ENCODE assay signal across 12 mouse cellular contexts in genomic region chr16:57928301-57928700, GRCm38 (mm10).
DNase-seq lines count a peak whose midpoint lies in the region; ATAC-seq and TF ChIP-seq lines count a peak whose summit lies in the region.
"Had no signal": no experiment of that assay in that cellular context is flagged by ENCODE, and none has a peak within 500 bp of the region (broad histone marks: within the 10 kb centered on the region; RNA-seq: fewer than 3 reads in every experiment).

No protein-coding gene starts in this region.

- no peak for TF ChIP-seq POLR2A in lung, adult 2 months (IDR thresholded peaks at IDR 0.05; ENCODE audit: borderline replicate concordance, extremely low read depth, low read depth, low read length)

- H3K4me3 ChIP-seq in heart, embryonic 11.5 days (ENCODE audit: low read depth, low read length) = no peak overlapping the region
- no peak overlapping the region for H3K4me3 ChIP-seq in lung, adult 2 months (replicated peaks; ENCODE audit: extremely low read depth, low read depth, low read length)
- H3K4me3 ChIP-seq: limb, embryonic 10.5 days had no signal

- no peak overlapping the region for H3K27ac ChIP-seq in heart, embryonic 11.5 days (ENCODE audit: low read depth, low read length)
- H3K27ac ChIP-seq: limb, embryonic 10.5 days had no signal

- no peaks in the 10 kb centered on the region for H3K4me1 ChIP-seq in heart, embryonic 11.5 days (ENCODE audit: control insufficient read depth, insufficient read depth, low read length)
- H3K4me1 ChIP-seq in lung, adult 2 months (ENCODE audit: control insufficient read depth, insufficient read depth, low read length) = no peaks in the 10 kb centered on the region
- H3K4me1 ChIP-seq: limb, embryonic 10.5 days had no signal

- whole genome bisulfite sequencing in heart, embryonic 11.5 days (ENCODE audit: insufficient replicate concordance) = 39% methylated on average over 4 of the region's 4 CpGs
- WGBS in lung, adult 2 months = 31% methylated on average over 4 of the region's 4 CpGs

- no peaks in the 10 kb centered on the region for H3K9me3 ChIP-seq in heart, embryonic 11.5 days (replicated peaks; ENCODE audit: control insufficient read depth, low read length)
- H3K9me3 ChIP-seq: limb, embryonic 10.5 days had no signal

- H3K9ac ChIP-seq in heart, embryonic 11.5 days (ENCODE audit: low read depth, low read length) = no peak overlapping the region

- no peaks in the 10 kb centered on the region for H3K27me3 ChIP-seq in heart, embryonic 11.5 days (ENCODE audit: control insufficient read depth, insufficient read depth, low read length)
- H3K27me3 ChIP-seq: Patski had no signal

- ATAC-seq in heart, embryonic 11.5 days (replicated peaks; ENCODE audit: insufficient number of reproducible peaks, low FRiP score, low TSS enrichment) = no peak
- ATAC-seq: Patski had no signal

- H3K36me3 ChIP-seq in heart, embryonic 11.5 days (ENCODE audit: control insufficient read depth, insufficient read depth, low read length) = no peaks in the 10 kb centered on the region
- H3K36me3 ChIP-seq: limb, embryonic 10.5 days had no signal

- DNase-seq in heart, adult 11 months = peak; percentile 100
- peak; percentile 7 for DNase-seq in lung, postnatal 14 days
- DNase-seq in lung, adult 2 months = no peak
- DNase-seq in heart, adult 8-10 months (ENCODE audit: low spot score) = peak; percentile 90
- peak; percentile 42 for DNase-seq in lung, postnatal 36 days
- no peak for DNase-seq in MN1 (ENCODE audit: low spot score)
- no peak for DNase-seq in layer of hippocampus, postnatal 25 days (ENCODE audit: extremely low spot score in 1 of 2, low spot score in 1 of 2)
- DNase-seq: cerebellum, postnatal 25 days; thymus, postnatal 14 days had no signal

- no peak overlapping the region for H3K4me2 ChIP-seq in heart, embryonic 11.5 days

- no peak for TF ChIP-seq CTCF in lung, adult 2 months (IDR thresholded peaks at IDR 0.05; ENCODE audit: insufficient read depth, low read length)

Comparison
In these comparisons a context has a peak if more than half of its experiments do, and no peak if none do; other contexts are left out.
1. DNase-seq: peak in heart, adult 11 months (single experiment), lung, postnatal 14 days (single experiment), heart, adult 8-10 months (single experiment) and lung, postnatal 36 days (single experiment); none in lung, adult 2 months (single experiment), MN1 (single experiment) and layer of hippocampus, postnatal 25 days (0 of 2).